Mouse (Mus musculus) stomach, embryonic 16.5 days (tissue): ENCODE data around the gene Iqgap3. TPM values are rescaled to one million over a fixed set of nuclear protein-coding genes. Genes with fewer than 3 reads are reported as not detected.
A peak's percentile ranks its signal among the peaks of the same experiment; 100 is the strongest.

Source experiments
- ATAC-seq: fragments of 200-750 bp; cut with Nextera tagmentation; 2 replicates; pipeline ENCODE4 v1.8.0; 2017; ENCODE audit warnings: moderate number of reproducible peaks, moderate TSS enrichment; ENCODE audit not compliant: insufficient read depth, low FRiP score
- H3K27ac ChIP-seq: fragments of 300-500 bp; sonication (generic); 2 replicates; pipeline ENCODE4 v1.5.1; 2014; ENCODE audit warnings: low read length
- H3K27me3 ChIP-seq: fragments of 300-500 bp; sonication (generic); 2 replicates; pipeline ENCODE4 v1.6.1; 2014; ENCODE audit warnings: low read length, control low read depth, mixed read lengths; ENCODE audit not compliant: control insufficient read depth, insufficient read depth
- H3K36me3 ChIP-seq: fragments of 300-500 bp; sonication (generic); 2 replicates; pipeline ENCODE4 v1.6.1; 2014; ENCODE audit warnings: low read length; ENCODE audit not compliant: control insufficient read depth, insufficient read depth
- H3K4me1 ChIP-seq: fragments of 300-500 bp; sonication (generic); 2 replicates; pipeline ENCODE4 v1.6.1; 2014; ENCODE audit warnings: low read length, control low read depth, mixed read lengths; ENCODE audit not compliant: control insufficient read depth, insufficient read depth
- H3K4me2 ChIP-seq: fragments of 300-500 bp; sonication (generic); 2 replicates; pipeline ENCODE4 v1.6.1; 2014; ENCODE audit warnings: low read depth, low read length, mixed read lengths
- H3K4me3 ChIP-seq: fragments of 300-500 bp; sonication (generic); replicated peaks from 2 replicates; pipeline ENCODE4 v1.5.1; 2014; ENCODE audit warnings: mild to moderate bottlenecking, low read length
- H3K9ac ChIP-seq: fragments of 300-500 bp; sonication (generic); 2 replicates; pipeline ENCODE4 v1.6.1; 2014; ENCODE audit warnings: low read length
- H3K9me3 ChIP-seq: fragments of 300-500 bp; sonication (generic); replicated peaks from 2 replicates; pipeline ENCODE4 v1.6.1; 2016; ENCODE audit warnings: low read length, control low read depth; ENCODE audit not compliant: control insufficient read depth
- WGBS: fragments of 180-500 bp; shearing (Covaris S2); extraction: QIAGEN DNeasy Blood & Tissue Kit; methylation state at CpG from one replicate; pipeline ENCODE4 v1.1.7; 2014; 5-methylcytosine and 5-hydroxymethylcytosine counted together
- polyA plus RNA-seq: library from polyadenylated mRNA; unstranded; fragments of >200 nt; fragmentation: Nextera tagmentation; extraction: Ambion mirVana; gene quantifications from 2 replicates; pipeline ENCODE4 v1.2.1, GENCODE M21; 2015

Iqgap3 gene
- polyA plus RNA-seq, 1 experiment from 2014 or later, result 17.1 TPM

GRCm38 (mm10) chr3:88129006-88129405, 47.2 kb downstream of the Iqgap3 start:
- no peaks in the 10 kb centered on the region for H3K4me1 ChIP-seq
- 53% methylated on average over 4 of the region's 4 CpGs for WGBS

GRCm38 (mm10) chr3:88131071-88131470, 49.3 kb downstream of the Iqgap3 start:
- Histone ChIP-seq H3K4me2 (no peak overlapping the region), H3K9me3 (no peaks in the 10 kb centered on the region), H3K27ac (no peak overlapping the region), H3K36me3 (no peaks in the 10 kb centered on the region), H3K4me3 (no peak overlapping the region), H3K27me3 (no peaks in the 10 kb centered on the region), H3K4me1 (no peaks in the 10 kb centered on the region), H3K9ac (no peak overlapping the region)
- ATAC-seq, result no peak
- WGBS, result 88% methylated on average over 3 of the region's 3 CpGs

More at GRCm38 (mm10) chr3:88129006-88129405, 47.2 kb downstream of the Iqgap3 start:
- Histone ChIP-seq H3K36me3 (no peaks in the 10 kb centered on the region), H3K4me2 (no peak overlapping the region), H3K27me3 (no peaks in the 10 kb centered on the region), H3K9me3 (no peaks in the 10 kb centered on the region), H3K4me3 (no peak overlapping the region), H3K9ac (no peak overlapping the region), H3K27ac (no peak overlapping the region)
- ATAC-seq, result no peak

GRCm38 (mm10) chr3:88132492-88132891, 50.7 kb downstream of the Iqgap3 start:
- no peak overlapping the region for H3K9ac ChIP-seq
- H3K27me3 ChIP-seq, result no peaks in the 10 kb centered on the region
- H3K4me3 ChIP-seq, result no peak overlapping the region
- H3K4me1 ChIP-seq, result peaks cover 4% of the 10 kb centered on the region
- H3K27ac ChIP-seq, result no peak overlapping the region
- no peaks in the 10 kb centered on the region for H3K9me3 ChIP-seq
- H3K36me3 ChIP-seq, result no peaks in the 10 kb centered on the region
- ATAC-seq, result no peak
- H3K4me2 ChIP-seq, result no peak overlapping the region
- WGBS, result 64% methylated on average over 2 of the region's 2 CpGs

GRCm38 (mm10) chr3:88133187-88133771, 51.5 kb downstream of the Iqgap3 start:
- Histone ChIP-seq H3K27ac (peak overlapping the region; percentile 45; the same call in 1 of the 2 replicates), H3K4me1 (peaks cover 11% of the 10 kb centered on the region), H3K9me3 (no peaks in the 10 kb centered on the region), H3K9ac (peak overlapping the region; percentile 19; the same call in 1 of the 2 replicates), H3K36me3 (no peaks in the 10 kb centered on the region), H3K27me3 (no peaks in the 10 kb centered on the region), H3K4me3 (no peak overlapping the region), H3K4me2 (peak overlapping the region; percentile 17; the same call in 1 of the 2 replicates)
- ATAC-seq, result peak; percentile 46; the same call in 1 of the 2 replicates
- WGBS, result 45% methylated on average over 4 of the region's 4 CpGs

- Histone ChIP-seq H3K9me3 (no peaks in the 10 kb centered on the region), H3K27me3 (no peaks in the 10 kb centered on the region), H3K9ac (no peak overlapping the region), H3K4me2 (no peak overlapping the region), H3K36me3 (no peaks in the 10 kb centered on the region), H3K27ac (no peak overlapping the region), H3K4me3 (no peak overlapping the region), H3K4me1 (peaks cover 33% of the 10 kb centered on the region)
- 72% methylated on average over 9 of the region's 9 CpGs for WGBS
- no peak for ATAC-seq
These were observed 54.6 kb downstream of the Iqgap3 start for GRCm38 (mm10) chr3:88136346-88136745.

GRCm38 (mm10) chr3:88136945-88137494, 55.2 kb downstream of the Iqgap3 start:
- no peak for ATAC-seq
- Histone ChIP-seq H3K9ac (peak overlapping the region; percentile 86), H3K27ac (no peak overlapping the region), H3K4me3 (no peak overlapping the region), H3K4me2 (0 out of 2 replicates have a peak overlapping the region, but pooled peaks have one; percentile 95), H3K36me3 (no peaks in the 10 kb centered on the region), H3K4me1 (peaks cover 35% of the 10 kb centered on the region), H3K9me3 (no peaks in the 10 kb centered on the region), H3K27me3 (no peaks in the 10 kb centered on the region)
- 74% methylated on average over 4 of the region's 4 CpGs for WGBS

GRCm38 (mm10) chr3:88137821-88138220, 56.0 kb downstream of the Iqgap3 start:
- peak overlapping the region; percentile 86 for H3K9ac ChIP-seq
- WGBS, result 8% methylated on average over 3 of the region's 3 CpGs
- ATAC-seq, result no peak

GRCm38 (mm10) chr3:88138336-88139242, 56.8 kb downstream of the Iqgap3 start:
- peak overlapping the region; percentile 99 for H3K27ac ChIP-seq
- H3K4me1 ChIP-seq, result peaks cover 35% of the 10 kb centered on the region
- peak overlapping the region; percentile 95 for H3K4me2 ChIP-seq
- under 1% methylated on average over 32 of the region's 32 CpGs for WGBS
- H3K36me3 ChIP-seq, result no peaks in the 10 kb centered on the region
- H3K9me3 ChIP-seq, result no peaks in the 10 kb centered on the region
- no peaks in the 10 kb centered on the region for H3K27me3 ChIP-seq
- peak; percentile 71 for ATAC-seq
- H3K4me3 ChIP-seq, result peak overlapping the region; percentile 64
- peak overlapping the region; percentile 86 for H3K9ac ChIP-seq

More at GRCm38 (mm10) chr3:88137821-88138220, 56.0 kb downstream of the Iqgap3 start:
- H3K9me3 ChIP-seq, result no peaks in the 10 kb centered on the region
- H3K27ac ChIP-seq, result peak overlapping the region; percentile 99
- H3K4me1 ChIP-seq, result peaks cover 35% of the 10 kb centered on the region
- H3K4me3 ChIP-seq, result peak overlapping the region; percentile 64
- no peaks in the 10 kb centered on the region for H3K36me3 ChIP-seq
- H3K4me2 ChIP-seq, result peak overlapping the region; percentile 95
- H3K27me3 ChIP-seq, result no peaks in the 10 kb centered on the region
